Mouse (Mus musculus) spleen, postnatal 10 days (tissue): Measurements from ENCODE around the gene Cntn5.

ENCODE experiments used
- DNase-seq, 2 experiments: peaks; one replicate each; pipeline ENCODE4 v3.0.0; 2021 to 2022; ENCODE audit warnings: low spot score in 2 of 2

The Cntn5 gene

DNA sequence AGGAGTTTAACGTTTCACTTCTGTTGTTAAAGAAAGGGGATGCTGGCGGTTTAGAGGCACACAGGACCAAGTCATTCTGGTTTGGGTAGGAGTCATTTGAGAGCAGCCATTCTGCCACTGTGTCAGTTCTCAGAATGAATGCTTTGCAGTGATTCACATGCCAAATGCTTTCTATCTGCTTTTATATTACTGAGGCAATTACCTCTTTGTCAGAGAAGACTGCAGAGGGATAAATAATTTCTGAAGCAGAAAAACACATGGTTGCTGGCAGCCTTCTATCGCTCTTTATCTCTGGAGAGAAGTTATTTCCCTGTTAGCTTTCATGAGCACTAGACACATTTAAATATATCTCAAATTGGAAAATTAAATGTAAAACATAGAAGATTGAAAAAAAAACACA is 1207.9 kb downstream of the Cntn5 start:
- DNase-seq, result no peak

DNA sequence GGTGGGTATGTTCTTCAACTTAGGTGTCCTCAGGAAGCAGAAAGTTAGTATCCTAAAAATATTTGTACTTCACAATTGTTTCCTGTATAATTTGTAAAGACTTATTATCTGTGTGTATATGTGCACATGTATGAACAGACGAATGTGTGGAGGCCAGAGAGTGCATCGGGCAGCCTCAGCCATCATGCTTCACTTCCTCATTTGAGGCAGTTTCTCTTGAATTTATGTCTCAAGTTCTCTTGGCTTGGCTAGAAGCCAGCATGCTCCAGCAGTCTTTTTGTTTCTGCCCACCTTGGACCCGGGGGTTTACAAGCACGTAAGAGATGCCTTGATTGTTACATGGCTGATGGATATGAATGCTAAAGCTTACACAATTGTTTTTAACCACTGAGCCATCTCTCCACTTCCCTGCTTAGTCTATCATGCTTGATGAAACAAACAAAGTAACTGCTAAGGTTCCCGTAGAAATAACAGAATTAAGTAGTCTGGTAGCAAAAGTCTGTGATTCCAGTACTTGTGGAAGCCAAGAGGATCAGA is 1222.2 kb downstream of the Cntn5 start:
- DNase-seq, result no peak

DNA sequence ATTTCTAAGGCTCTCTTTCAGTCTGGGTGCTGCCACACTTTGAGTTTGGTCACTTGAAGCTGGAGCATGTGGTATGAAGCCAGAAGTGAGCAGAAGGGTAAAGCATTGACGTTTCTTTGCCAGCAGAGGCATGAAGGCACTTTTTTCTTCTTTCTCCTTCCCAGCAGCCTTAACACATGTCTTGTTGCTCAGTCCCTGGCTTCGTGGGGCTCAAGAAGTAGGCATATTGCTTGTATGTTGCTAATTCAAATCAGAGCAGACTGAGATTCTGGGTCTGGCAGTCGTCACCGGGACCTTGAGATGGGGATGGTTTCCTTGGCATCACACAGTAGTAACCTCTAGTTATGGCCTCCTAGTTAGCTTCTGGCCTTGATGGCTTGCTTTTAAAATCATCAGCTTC is 1228.5 kb downstream of the Cntn5 start:
- DNase-seq, result no peak

DNA sequence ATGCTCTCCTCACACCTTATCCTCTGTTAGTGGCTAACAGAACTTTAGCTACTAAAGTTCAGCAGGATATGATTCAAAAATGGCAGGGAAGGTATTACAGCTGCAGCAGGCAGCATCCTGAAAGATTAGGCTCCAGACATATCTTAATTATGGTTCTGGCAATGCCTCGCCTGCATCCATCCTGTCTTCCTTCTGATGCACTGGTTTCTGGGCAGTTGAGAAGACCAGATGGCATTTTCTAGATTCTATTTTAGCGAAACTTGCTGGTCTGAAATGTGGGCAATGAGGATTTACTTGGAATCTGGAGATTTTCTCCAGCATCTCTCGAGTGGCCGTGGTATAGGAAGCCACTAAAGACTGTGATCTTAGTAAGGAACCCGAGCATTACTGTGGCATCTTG is 1230.0 kb downstream of the Cntn5 start:
- no peak for DNase-seq

DNA sequence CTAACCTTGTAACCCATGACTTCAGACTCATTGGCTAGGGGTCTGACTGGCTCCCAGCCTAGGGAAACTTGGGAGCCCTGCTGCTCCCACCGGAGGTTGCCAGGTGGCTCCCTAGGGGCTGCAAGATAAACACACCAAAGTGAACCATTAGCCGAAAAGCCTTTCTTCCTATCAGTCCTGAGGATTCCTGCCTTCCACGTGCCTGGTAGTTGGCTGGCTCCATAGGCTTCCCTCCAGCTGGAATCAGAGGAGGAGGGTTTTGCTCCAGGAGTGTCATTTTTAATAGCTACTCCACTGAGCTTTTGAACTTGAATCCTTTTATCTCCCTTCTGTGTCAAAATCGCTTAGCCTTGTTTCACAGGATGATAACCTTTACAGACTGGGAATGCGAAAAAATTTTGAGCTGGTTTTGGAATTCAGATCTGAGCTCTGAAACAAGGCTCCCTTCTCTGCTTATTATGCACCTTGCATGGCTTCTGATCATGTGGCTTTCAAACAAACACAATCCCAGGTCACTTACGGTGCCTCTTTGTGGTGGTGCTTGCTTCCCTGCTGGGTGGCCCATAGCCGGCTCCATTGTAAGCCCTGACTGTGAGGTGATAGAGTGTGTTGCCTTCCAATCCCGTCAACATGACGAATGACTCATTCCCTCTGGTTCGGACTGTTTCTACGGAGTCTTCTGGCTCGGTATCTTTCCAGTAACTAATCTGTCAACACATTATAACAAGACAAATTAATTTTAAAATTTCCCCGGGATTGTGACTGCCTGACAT is 1231.1 kb downstream of the Cntn5 start:
- no peak for DNase-seq

DNA sequence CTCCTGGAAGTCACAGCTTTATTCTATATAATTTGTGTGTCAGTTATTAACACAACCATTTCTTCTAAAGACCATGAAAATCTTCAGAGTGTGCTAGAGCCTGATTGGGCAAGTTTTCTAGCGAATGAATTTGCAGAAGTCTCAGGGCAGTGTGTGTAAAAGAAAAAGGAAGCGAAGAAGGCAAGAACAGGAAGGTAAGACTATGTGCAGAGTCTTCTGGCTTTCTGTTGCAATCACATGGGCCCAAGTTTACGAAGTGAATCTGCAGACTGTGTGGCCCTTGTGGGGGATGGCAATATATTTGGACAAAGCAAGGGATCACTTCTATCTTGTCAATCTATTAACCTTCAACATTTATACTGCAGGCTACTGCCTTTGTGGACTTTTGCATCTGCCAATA is 1251.1 kb downstream of the Cntn5 start:
- no peak for DNase-seq

DNA sequence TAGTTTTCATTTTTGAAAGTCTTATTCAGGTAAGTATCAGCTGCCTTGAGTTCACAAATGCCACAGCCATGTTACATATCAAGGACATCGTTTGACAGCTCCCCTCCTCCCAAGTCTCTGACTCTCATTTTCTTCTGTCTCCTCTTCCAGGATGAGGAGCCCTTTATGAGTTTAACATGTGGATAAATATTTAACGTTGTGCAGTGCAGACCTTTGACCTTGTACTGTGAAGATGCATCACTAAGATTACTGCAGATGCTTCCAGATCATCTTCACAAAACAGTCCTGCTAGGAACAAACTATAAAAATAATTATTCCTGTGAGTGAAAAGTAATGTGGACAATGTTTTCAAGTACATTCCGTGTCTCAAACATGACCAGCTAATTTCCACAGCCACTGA is 1257.2 kb downstream of the Cntn5 start:
- DNase-seq, result no peak

DNA sequence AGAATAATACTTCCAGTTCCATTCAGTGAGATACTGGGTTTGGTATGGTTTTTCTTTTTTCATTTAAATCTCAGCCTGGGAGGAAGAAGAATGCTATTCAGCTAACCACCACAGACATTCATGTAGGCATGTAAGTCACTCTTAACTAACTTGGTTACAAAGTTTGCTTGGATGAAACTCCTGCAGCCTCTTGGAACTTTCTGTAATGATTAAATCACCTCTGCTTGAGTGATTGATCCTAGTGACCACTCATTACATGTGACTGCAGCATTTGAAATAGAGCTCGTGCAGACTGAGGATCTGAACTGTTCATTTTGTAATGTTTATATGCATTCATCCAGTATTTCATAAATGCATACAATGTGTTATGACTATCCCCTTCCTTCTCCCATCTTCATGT is 1258.3 kb downstream of the Cntn5 start:
- DNase-seq, result no peak
